ENCODE assay signal across 19 mouse cellular contexts in the genomic region with DNA sequence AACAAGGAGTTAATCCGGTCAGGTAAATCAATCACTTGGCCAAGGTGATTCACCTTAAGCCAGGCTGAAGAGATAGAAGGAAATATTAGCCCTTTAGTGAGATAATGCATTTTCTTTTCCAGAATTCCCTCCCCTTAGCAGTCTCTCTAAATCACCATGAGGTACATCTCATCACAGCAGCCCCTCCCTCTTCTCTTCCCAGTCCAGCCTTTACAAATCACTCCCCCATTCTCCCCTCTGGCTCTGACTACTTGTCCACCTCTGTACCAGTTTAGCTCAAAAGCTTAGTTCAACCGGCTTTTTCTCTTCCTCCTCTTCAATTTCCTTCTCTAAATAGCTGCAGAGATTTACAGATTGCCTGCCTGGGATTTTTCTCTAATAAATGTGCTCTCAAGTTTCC. TPM values are rescaled to one million over a fixed set of nuclear protein-coding genes. Genes with fewer than 3 reads are reported as not detected.
DNase-seq lines count a peak whose midpoint lies in the region; ATAC-seq lines count a peak whose summit lies in the region.
"Had no signal": no experiment of that assay in that cellular context is flagged by ENCODE, and none has a peak within 500 bp of the region (broad histone marks: within the 10 kb centered on the region; RNA-seq: fewer than 3 reads in every experiment).

No protein-coding gene starts in this region.

- H3K4me3 ChIP-seq in hindbrain, embryonic 13.5 days, result no peak overlapping the region
- H3K4me3 ChIP-seq in hindbrain, embryonic 16.5 days (ENCODE audit: low read length), result no peak overlapping the region
- H3K4me3 ChIP-seq in kidney, embryonic 15.5 days (replicated peaks), result no peak overlapping the region
- no peak overlapping the region for H3K4me3 ChIP-seq in neural tube, embryonic 13.5 days
- H3K4me3 ChIP-seq: embryonic facial prominence, embryonic 13.5 days; forebrain, embryonic 13.5 days; gastrocnemius, adult 2 months; heart, embryonic 15.5 days; hindbrain, embryonic 10.5 days; hindbrain, embryonic 15.5 days had no signal

- no peak for ATAC-seq in hindbrain, embryonic 13.5 days (ENCODE audit: low FRiP score)
- no peak for ATAC-seq in hindbrain, embryonic 16.5 days
- ATAC-seq in kidney, embryonic 15.5 days (replicated peaks; ENCODE audit: low FRiP score), result peak; percentile 61; the same call in 1 of the 2 replicates
- no peak for ATAC-seq in neural tube, embryonic 13.5 days (ENCODE audit: low read depth)
- ATAC-seq: forebrain, embryonic 13.5 days had no signal

- H3K9ac ChIP-seq in hindbrain, embryonic 13.5 days, result 0 out of 2 replicates have a peak overlapping the region, but pooled peaks have one; percentile 8
- H3K9ac ChIP-seq in hindbrain, embryonic 16.5 days (ENCODE audit: low read depth, low read length), result no peak overlapping the region
- H3K9ac ChIP-seq in kidney, embryonic 15.5 days, result no peak overlapping the region
- 0 out of 2 replicates have a peak overlapping the region, but pooled peaks have one; percentile 3 for H3K9ac ChIP-seq in neural tube, embryonic 13.5 days
- H3K9ac ChIP-seq: embryonic facial prominence, embryonic 13.5 days; forebrain, embryonic 13.5 days; heart, embryonic 15.5 days; hindbrain, embryonic 15.5 days had no signal

- 62% methylated on average over 2 of the region's 2 CpGs for WGBS in hindbrain, embryonic 13.5 days
- 64% methylated on average over 2 of the region's 2 CpGs for WGBS in hindbrain, embryonic 16.5 days
- 30% methylated on average over 2 of the region's 2 CpGs for WGBS in kidney, embryonic 15.5 days
- WGBS in neural tube, embryonic 13.5 days, result 53% methylated on average over 2 of the region's 2 CpGs

- H3K4me1 ChIP-seq in hindbrain, embryonic 13.5 days (replicated peaks), result peaks cover 7% of the 10 kb centered on the region; the same call in 1 of the 2 replicates
- H3K4me1 ChIP-seq in hindbrain, embryonic 16.5 days (ENCODE audit: control insufficient read depth, insufficient read depth, low read depth, low read length), result no peaks in the 10 kb centered on the region
- peaks cover 20% of the 10 kb centered on the region for H3K4me1 ChIP-seq in kidney, embryonic 15.5 days
- H3K4me1 ChIP-seq in neural tube, embryonic 13.5 days (replicated peaks), result peaks cover 5% of the 10 kb centered on the region; the same call in 1 of the 2 replicates
- H3K4me1 ChIP-seq: forebrain, embryonic 13.5 days; hindbrain, embryonic 10.5 days; hindbrain, embryonic 15.5 days had no signal

- no peaks in the 10 kb centered on the region for H3K27me3 ChIP-seq in hindbrain, embryonic 13.5 days
- H3K27me3 ChIP-seq in hindbrain, embryonic 16.5 days (replicated peaks; ENCODE audit: control insufficient read depth, insufficient read depth, low read length), result no peaks in the 10 kb centered on the region
- H3K27me3 ChIP-seq in kidney, embryonic 15.5 days, result no peaks in the 10 kb centered on the region
- H3K27me3 ChIP-seq in neural tube, embryonic 13.5 days, result no peaks in the 10 kb centered on the region
- H3K27me3 ChIP-seq: embryonic facial prominence, embryonic 13.5 days; forebrain, embryonic 13.5 days; heart, embryonic 15.5 days; hindbrain, embryonic 15.5 days had no signal

- 0 out of 2 replicates have a peak overlapping the region, but pooled peaks have one; percentile 40 for H3K27ac ChIP-seq in hindbrain, embryonic 13.5 days
- H3K27ac ChIP-seq in hindbrain, embryonic 16.5 days (ENCODE audit: low read depth, low read length), result no peak overlapping the region
- peak overlapping the region; percentile 49 for H3K27ac ChIP-seq in kidney, embryonic 15.5 days
- H3K27ac ChIP-seq in neural tube, embryonic 13.5 days (replicated peaks), result no peak overlapping the region
- H3K27ac ChIP-seq: embryonic facial prominence, embryonic 13.5 days; forebrain, embryonic 13.5 days; gastrocnemius, adult 2 months; heart, embryonic 15.5 days; hindbrain, embryonic 10.5 days; hindbrain, embryonic 15.5 days had no signal

- DNase-seq in kidney, postnatal 36 days, result no peak
- DNase-seq in neural tube, embryonic 10.5 days (ENCODE audit: extremely low spot score, low spot score), result no peak
- no peak for DNase-seq in right cerebral cortex, postnatal 25 days
- DNase-seq: adrenal gland, postnatal 25 days; cerebellum, adult 18-20 months; cerebellum, adult 9-11 months; cerebellum, postnatal 36 days; gastrocnemius, adult 2 months; gastrocnemius, postnatal 25 days; heart, postnatal 14 days had no signal

- no peaks in the 10 kb centered on the region for H3K36me3 ChIP-seq in hindbrain, embryonic 13.5 days
- H3K36me3 ChIP-seq in hindbrain, embryonic 16.5 days (ENCODE audit: control insufficient read depth, insufficient read depth, low read length), result no peaks in the 10 kb centered on the region
- H3K36me3 ChIP-seq in kidney, embryonic 15.5 days, result no peaks in the 10 kb centered on the region
- no peaks in the 10 kb centered on the region for H3K36me3 ChIP-seq in neural tube, embryonic 13.5 days
- H3K36me3 ChIP-seq: embryonic facial prominence, embryonic 13.5 days; heart, embryonic 15.5 days; hindbrain, embryonic 10.5 days; hindbrain, embryonic 15.5 days had no signal

- H3K4me2 ChIP-seq in hindbrain, embryonic 13.5 days, result no peak overlapping the region
- H3K4me2 ChIP-seq in hindbrain, embryonic 16.5 days (ENCODE audit: low read length), result no peak overlapping the region
- no peak overlapping the region for H3K4me2 ChIP-seq in kidney, embryonic 15.5 days
- no peak overlapping the region for H3K4me2 ChIP-seq in neural tube, embryonic 13.5 days
- H3K4me2 ChIP-seq: embryonic facial prominence, embryonic 13.5 days; forebrain, embryonic 13.5 days; heart, embryonic 15.5 days; hindbrain, embryonic 15.5 days had no signal

- H3K9me3 ChIP-seq in hindbrain, embryonic 13.5 days, result no peaks in the 10 kb centered on the region
- no peaks in the 10 kb centered on the region for H3K9me3 ChIP-seq in hindbrain, embryonic 16.5 days (ENCODE audit: control insufficient read depth, low read length)
- H3K9me3 ChIP-seq in kidney, embryonic 15.5 days (replicated peaks), result no peaks in the 10 kb centered on the region
- H3K9me3 ChIP-seq in neural tube, embryonic 13.5 days, result no peaks in the 10 kb centered on the region
- H3K9me3 ChIP-seq: embryonic facial prominence, embryonic 13.5 days; forebrain, embryonic 13.5 days; heart, embryonic 15.5 days; hindbrain, embryonic 10.5 days; hindbrain, embryonic 15.5 days had no signal

RNA-seq across cellular contexts. Expression of a gene that starts 18.4 kb away (rescaled TPM):
- 16.5 and 20.2 TPM in 2 replicates for polyA plus RNA-seq in hindbrain, embryonic 13.5 days (2015; fragmentation: Nextera tagmentation; extraction: Ambion mirVana)
- polyA plus RNA-seq in hindbrain, embryonic 16.5 days (2015; fragmentation: Nextera tagmentation; extraction: Ambion mirVana), result 24.0 and 27.7 TPM in 2 replicates
- 28.7 and 28.8 TPM in 2 replicates for polyA plus RNA-seq in kidney, embryonic 15.5 days (2015; fragmentation: Nextera tagmentation; extraction: Ambion mirVana)
- polyA plus RNA-seq in neural tube, embryonic 13.5 days (2015; fragmentation: Nextera tagmentation; extraction: Ambion mirVana), result 17.8 and 21.5 TPM in 2 replicates

Comparison
In these comparisons a context has a peak if more than half of its experiments do, and no peak if none do; other contexts are left out.
1. H3K27ac ChIP-seq: peak in hindbrain, embryonic 13.5 days (single experiment) and kidney, embryonic 15.5 days (single experiment); none in hindbrain, embryonic 16.5 days (single experiment) and neural tube, embryonic 13.5 days (single experiment).
2. H3K9ac ChIP-seq: peak in hindbrain, embryonic 13.5 days (single experiment) and neural tube, embryonic 13.5 days (single experiment); none in hindbrain, embryonic 16.5 days (single experiment) and kidney, embryonic 15.5 days (single experiment).